Mouse (Mus musculus): ENCODE results near the gene Arl4d.

Gene Arl4d

DNA sequence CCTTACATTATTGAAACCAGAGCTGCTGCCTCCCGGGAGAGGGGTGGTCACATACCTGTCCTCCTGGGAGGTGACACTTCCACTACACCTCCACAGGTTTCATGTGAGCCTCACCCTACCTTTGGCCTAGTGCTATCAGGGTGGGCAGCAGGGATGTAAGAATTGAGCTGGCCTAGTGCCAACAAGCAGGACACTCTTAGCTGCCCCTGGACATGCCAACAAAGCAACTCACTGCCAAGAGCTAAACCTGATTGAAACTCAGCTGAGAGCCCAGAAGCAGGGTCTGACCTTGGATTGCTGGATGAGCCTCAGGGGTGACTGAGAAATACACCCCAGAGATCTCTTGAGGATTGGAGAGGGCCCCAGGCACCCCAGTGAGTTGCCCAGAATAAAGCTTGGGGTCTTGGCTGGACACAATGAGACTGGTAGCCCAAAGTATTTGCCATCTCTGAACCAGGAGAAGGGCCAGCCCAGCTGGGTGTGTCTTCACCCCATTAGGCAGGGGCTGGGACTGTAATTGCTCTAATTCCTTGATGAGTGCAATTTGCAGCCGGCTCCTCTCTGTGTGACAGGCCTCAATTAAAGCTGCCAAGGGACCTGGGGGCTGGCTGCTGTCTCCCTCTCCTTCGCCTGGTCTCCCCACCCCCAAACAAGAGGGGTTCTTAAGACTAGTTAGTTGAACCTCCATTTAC lies 15.4 kb downstream of the Arl4d start:
- DNase-seq = no peak

- DNase-seq = no peak
Measured at GRCm38 (mm10) chr11:101681968-101682367, 16.6 kb downstream of the Arl4d start.

DNA sequence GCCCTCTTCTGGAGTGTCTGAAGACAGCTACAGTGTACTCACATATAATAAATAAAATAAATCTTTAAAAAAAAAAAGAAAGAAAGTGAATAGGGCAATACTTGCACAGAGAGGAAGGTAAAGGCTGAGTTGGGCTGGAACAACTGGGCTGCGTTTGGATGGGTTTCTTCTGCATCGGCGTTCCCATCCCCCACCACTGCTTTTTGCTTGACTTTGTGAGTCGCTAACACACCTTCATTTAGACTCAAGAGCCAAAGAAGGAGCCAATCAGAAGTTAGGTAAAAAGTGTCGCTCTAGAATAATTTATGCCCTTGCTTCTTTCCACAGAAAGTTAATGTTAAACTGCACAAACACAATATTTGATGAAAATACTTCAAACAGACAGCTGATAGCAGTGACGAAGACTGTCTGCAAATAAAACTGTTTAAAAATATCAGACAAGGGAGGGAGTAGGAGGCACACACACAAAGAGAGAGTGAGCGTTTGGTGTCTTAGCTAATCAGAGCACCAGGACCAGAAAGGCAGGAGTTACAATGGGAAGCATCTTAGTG lies 17.1 kb downstream of the Arl4d start:
- no peak for DNase-seq

DNA sequence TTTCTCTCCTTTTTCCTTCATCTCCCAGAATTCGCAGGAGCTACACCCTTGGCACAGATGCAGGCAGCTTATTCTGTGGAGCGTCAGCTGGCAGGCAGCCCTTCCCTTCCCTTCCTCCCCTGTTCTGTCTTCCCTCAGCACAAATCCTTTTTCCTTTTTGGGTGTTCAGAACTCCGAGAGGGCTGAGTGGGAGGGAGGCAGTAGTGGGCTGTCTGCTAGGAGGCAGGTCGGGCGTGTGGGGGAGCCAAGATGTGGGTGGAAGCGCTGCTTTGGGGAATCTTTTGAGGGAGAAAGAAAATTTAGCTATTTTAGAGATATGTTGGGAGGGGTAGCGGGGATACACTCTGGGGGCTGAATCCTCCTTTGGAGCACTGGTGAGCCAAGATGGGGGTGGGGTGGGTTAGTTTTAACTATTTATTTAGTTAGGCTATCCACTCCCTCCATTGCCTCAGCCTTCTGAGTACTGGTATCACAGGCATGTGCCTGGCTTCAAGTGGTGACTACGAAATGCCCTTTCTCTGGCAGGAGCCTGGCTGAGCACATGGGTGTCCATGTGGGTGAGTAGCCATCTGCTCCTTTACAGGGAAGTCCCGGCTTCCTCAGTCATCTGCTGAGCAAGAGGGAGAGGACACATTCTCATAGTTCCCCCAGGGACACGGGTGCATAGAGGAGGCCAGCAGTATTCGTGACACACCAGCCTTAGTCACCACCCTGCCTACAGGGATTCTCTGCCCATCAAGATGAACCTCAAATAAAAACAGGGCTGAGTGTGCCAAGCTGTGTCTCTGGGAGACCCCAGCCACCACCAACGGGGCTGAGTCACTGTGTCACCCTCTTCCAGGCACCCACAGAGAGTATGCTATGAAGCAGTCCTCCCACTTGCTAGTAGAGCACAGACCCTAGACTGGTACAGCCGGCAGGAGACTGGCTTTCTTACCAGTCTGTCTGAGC lies 22.3 kb downstream of the Arl4d start:
- DNase-seq = no peak

DNA sequence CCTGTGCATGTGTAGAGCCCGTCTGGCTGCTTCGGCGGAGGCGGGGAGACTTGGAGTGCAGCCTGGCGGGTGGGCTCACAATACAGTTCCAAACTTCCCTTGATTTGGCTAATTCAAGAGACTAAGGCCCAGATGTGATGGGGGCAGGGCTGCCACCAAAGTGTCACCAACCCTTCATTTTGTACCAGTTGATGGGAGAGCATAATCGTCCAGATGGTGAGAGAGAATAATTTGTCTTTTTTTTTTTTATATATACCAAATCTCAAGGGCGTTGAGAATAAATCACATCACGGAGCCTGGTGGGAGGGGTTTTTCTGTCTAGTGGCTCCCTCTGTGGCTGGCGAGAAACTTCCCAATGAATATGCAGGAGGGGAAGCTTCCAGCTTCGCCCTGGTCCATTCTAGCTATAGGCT lies 24.4 kb downstream of the Arl4d start:
- no peak for DNase-seq

DNA sequence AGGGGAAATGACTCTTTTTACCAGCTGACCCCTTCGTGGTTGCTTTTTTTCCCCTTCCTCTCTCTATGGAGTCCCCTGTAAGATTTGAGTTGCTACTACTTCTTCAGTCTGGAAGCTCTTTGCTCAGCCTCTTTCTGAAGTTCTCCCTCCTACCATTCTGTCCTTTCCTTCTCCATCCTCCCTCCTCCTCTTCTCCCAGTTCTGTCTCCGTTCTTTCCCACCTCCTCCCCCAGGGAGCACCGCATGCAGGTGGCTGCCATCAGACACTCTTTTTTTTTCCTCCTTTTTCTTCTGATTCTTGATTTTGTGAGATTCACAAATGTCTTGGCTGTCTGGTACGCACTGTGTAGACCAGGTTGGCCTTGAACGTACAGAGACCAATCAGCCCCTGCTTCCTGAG lies 25.0 kb downstream of the Arl4d start:
- DNase-seq = no peak

DNA sequence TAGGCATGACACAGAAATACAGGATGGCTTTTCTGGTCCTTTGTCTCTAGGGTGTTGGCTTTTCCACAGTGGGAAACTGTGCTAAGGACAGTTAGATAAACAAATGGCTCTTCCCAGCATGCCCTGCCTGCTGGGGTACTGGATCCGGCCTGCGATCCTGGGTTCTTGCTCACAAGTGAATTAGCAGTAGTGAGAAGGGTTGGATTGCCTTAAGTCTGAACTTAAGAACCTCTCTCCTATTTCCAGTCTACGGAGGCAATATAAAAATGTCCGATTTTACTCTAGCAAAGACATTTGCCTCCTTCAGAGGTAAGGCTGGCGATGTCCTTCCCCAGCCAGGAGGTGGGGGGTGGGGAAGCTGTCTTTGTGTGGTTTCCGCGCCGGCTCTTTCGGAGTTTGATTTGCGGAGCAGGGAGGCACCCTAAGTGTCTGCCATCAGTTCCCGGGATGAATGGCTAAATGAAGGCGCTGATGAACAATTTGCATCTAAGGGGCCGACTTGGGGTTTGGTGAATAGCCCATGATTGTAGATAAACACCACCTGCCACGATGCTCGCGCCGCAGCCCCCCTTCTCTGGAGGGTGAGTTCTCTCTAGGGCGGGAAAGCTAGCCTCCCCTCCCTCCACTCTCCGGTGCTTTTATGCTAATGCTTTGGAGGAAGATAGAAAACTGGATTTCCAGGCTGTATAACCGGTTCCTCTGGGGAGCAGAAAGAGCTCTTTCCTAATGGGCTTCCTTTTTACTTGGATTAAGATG lies 30.7 kb downstream of the Arl4d start:
- no peak for DNase-seq

GRCm38 (mm10) chr11:101697156-101697861 lies 32.0 kb downstream of the Arl4d start:
- DNase-seq = no peak

- no peak for DNase-seq
Measured at GRCm38 (mm10) chr11:101698114-101698513, 32.8 kb downstream of the Arl4d start.

- no peak for DNase-seq
Measured at GRCm38 (mm10) chr11:101699556-101699955, 34.2 kb downstream of the Arl4d start.

DNA sequence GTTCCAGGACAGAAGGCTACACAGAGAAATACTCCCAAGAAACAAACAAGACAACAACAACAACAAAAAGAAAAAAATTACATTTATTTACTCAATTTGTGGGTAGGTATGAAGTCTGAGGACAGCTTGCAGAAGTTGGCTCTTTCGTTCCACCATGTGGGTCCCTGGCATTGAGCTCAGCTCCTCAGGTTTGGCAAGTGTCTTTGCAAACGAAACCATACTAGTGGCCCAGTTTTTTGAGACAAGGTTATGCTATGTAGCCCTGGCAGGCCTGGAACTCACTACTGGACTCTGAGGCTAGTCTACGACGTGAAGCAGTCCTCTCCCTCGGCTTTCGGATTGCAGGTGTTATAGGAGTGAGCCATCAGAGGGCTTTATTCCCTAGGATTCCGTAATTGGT lies 34.6 kb downstream of the Arl4d start:
- DNase-seq = no peak

- no peak for DNase-seq
Measured at GRCm38 (mm10) chr11:101700446-101700845, 35.1 kb downstream of the Arl4d start.

- DNase-seq = no peak
Measured at GRCm38 (mm10) chr11:101704081-101704480, 38.7 kb downstream of the Arl4d start.

GRCm38 (mm10) chr11:101706764-101707448 lies 41.6 kb downstream of the Arl4d start:
- no peak for DNase-seq

GRCm38 (mm10) chr11:101708482-101708881 lies 43.1 kb downstream of the Arl4d start:
- no peak for DNase-seq

- no peak for DNase-seq
Measured at GRCm38 (mm10) chr11:101712811-101713210, 47.5 kb downstream of the Arl4d start.

GRCm38 (mm10) chr11:101714012-101714411 lies 48.7 kb downstream of the Arl4d start:
- no peak for DNase-seq
